Mouse (Mus musculus) C2C12 (cell line): ENCODE data around the gene Pdgfc.

ENCODE experiments used
- CTCF ChIP-seq: IDR thresholded peaks from one replicate; pipeline ENCODE4 v1.5.1; 2011; ENCODE audit not compliant: control insufficient read depth, insufficient read depth, insufficient read length
- MYOD1 ChIP-seq: IDR thresholded peaks from one replicate; pipeline ENCODE4 v1.6.1; 2011; ENCODE audit warnings: low read depth; ENCODE audit not compliant: control insufficient read depth, insufficient read length

DNA sequence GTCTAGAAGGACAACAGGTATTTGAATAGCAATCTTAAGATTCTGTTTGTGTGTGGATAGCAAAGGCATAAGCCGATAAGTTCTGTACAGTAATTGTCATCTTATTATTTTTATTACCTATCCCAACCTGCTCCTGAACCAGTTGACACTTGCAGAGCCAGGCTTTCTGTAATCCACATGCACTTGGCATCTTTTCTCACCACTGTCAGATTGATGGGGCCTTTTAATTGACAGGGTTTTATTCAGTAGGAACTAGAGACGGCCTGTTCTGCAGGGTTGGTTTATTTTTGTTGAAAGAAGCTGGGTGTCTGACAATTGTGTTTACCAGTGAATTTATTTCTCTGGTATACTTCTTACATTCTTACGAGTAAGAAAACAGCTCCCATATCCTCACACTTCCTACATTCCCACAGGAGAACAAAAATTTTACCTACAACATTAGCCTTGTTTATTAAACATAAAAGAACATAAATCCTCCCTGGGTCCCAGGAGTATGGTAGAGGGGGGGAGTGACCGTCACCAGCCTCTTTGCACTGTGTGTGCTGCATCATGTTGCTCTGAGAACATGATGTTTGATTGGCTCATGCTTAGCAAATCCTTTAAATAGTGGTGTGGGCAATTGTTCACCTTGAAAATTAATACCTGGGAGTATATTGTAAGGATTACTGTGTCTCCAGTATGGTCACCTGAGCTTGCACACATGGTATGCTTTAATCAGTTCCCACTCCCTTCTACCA is 134.0 kb downstream of the Pdgfc start:
- TF ChIP-seq MYOD1, result no peak
- TF ChIP-seq CTCF, result no peak
